Mouse (Mus musculus): ENCODE results near the gene Tmcc3. TPM values are rescaled to one million over a fixed set of nuclear protein-coding genes. Genes with fewer than 3 reads are reported as not detected.
A peak's percentile ranks its signal among the peaks of the same experiment; 100 is the strongest.

Gene Tmcc3
- polyA plus RNA-seq, 1 experiment from 2014 or later = 14.3 TPM

- DNase-seq (ENCODE audit: low spot score) = no peak
- H3K27me3 ChIP-seq (replicated peaks; ENCODE audit: insufficient read depth, low read length) = no peaks in the 10 kb centered on the region
- H3K4me2 ChIP-seq (replicated peaks; ENCODE audit: low read depth, low read length) = no peak overlapping the region
- no peak for ATAC-seq
- H3K4me1 ChIP-seq (ENCODE audit: insufficient read depth, low read depth, low read length) = no peaks in the 10 kb centered on the region
- no peak for TF ChIP-seq CTCF (IDR thresholded peaks at IDR 0.05)
- no peak for TF ChIP-seq EP300 (IDR thresholded peaks at IDR 0.05)
- H3K9me3 ChIP-seq (ENCODE audit: low read length) = no peaks in the 10 kb centered on the region
- H3K9ac ChIP-seq (replicated peaks; ENCODE audit: low read depth) = no peak overlapping the region
- no peaks in the 10 kb centered on the region for H3K36me3 ChIP-seq (ENCODE audit: insufficient read depth, low read length)
- H3K4me3 ChIP-seq (ENCODE audit: low read depth, low read length) = no peak overlapping the region
- H3K27ac ChIP-seq (ENCODE audit: low read length) = no peak overlapping the region
- WGBS = 77% methylated on average over 7 of the region's 7 CpGs
These were observed 247.1 kb downstream of the Tmcc3 start for GRCm38 (mm10) chr10:94558826-94559225.

- H3K9ac ChIP-seq (replicated peaks; ENCODE audit: low read depth) = no peak overlapping the region
- no peak overlapping the region for H3K4me3 ChIP-seq (ENCODE audit: low read depth, low read length)
- DNase-seq (ENCODE audit: low spot score) (peak; percentile 49), ATAC-seq (peak; percentile 78)
- no peaks in the 10 kb centered on the region for H3K27me3 ChIP-seq (replicated peaks; ENCODE audit: insufficient read depth, low read length)
- no peak overlapping the region for H3K4me2 ChIP-seq (replicated peaks; ENCODE audit: low read depth, low read length)
- no peaks in the 10 kb centered on the region for H3K9me3 ChIP-seq (ENCODE audit: low read length)
- 51% methylated on average over 7 of the region's 7 CpGs for WGBS
- no peak overlapping the region for H3K27ac ChIP-seq (ENCODE audit: low read length)
- H3K4me1 ChIP-seq (ENCODE audit: insufficient read depth, low read depth, low read length) = no peaks in the 10 kb centered on the region
- TF ChIP-seq CTCF (IDR thresholded peaks at IDR 0.05) = no peak
- TF ChIP-seq EP300 (IDR thresholded peaks at IDR 0.05) = no peak; the same call in 1 of the 2 replicates
- no peaks in the 10 kb centered on the region for H3K36me3 ChIP-seq (ENCODE audit: insufficient read depth, low read length)
These were observed 249.6 kb downstream of the Tmcc3 start for GRCm38 (mm10) chr10:94561351-94561750.

- no peaks in the 10 kb centered on the region for H3K36me3 ChIP-seq (ENCODE audit: insufficient read depth, low read length)
- no peak overlapping the region for H3K4me2 ChIP-seq (replicated peaks; ENCODE audit: low read depth, low read length)
- H3K4me1 ChIP-seq (ENCODE audit: insufficient read depth, low read depth, low read length) = no peaks in the 10 kb centered on the region
- H3K27me3 ChIP-seq (replicated peaks; ENCODE audit: insufficient read depth, low read length) = no peaks in the 10 kb centered on the region
- no peaks in the 10 kb centered on the region for H3K9me3 ChIP-seq (ENCODE audit: low read length)
- peak; percentile 60 for DNase-seq (ENCODE audit: low spot score)
- H3K9ac ChIP-seq (replicated peaks; ENCODE audit: low read depth) = no peak overlapping the region
- 21% methylated on average over 1 of the region's 1 CpGs for WGBS
- H3K27ac ChIP-seq (ENCODE audit: low read length) = no peak overlapping the region
- ATAC-seq = 0 out of 2 replicates have a peak, but pooled peaks have one; percentile 32
- no peak overlapping the region for H3K4me3 ChIP-seq (ENCODE audit: low read depth, low read length)
- no peak for TF ChIP-seq EP300 (IDR thresholded peaks at IDR 0.05)
- peak; percentile 75 for TF ChIP-seq CTCF (IDR thresholded peaks at IDR 0.05)
These were observed 250.4 kb downstream of the Tmcc3 start for GRCm38 (mm10) chr10:94562188-94562587.

GRCm38 (mm10) chr10:94562991-94563390 lies 251.2 kb downstream of the Tmcc3 start:
- Histone ChIP-seq H3K4me1 (ENCODE audit: insufficient read depth, low read depth, low read length) (no peaks in the 10 kb centered on the region), H3K9ac (replicated peaks; ENCODE audit: low read depth) (no peak overlapping the region), H3K9me3 (ENCODE audit: low read length) (no peaks in the 10 kb centered on the region), H3K36me3 (ENCODE audit: insufficient read depth, low read length) (no peaks in the 10 kb centered on the region), H3K4me2 (replicated peaks; ENCODE audit: low read depth, low read length) (no peak overlapping the region), H3K27me3 (replicated peaks; ENCODE audit: insufficient read depth, low read length) (no peaks in the 10 kb centered on the region), H3K27ac (ENCODE audit: low read length) (no peak overlapping the region), H3K4me3 (ENCODE audit: low read depth, low read length) (no peak overlapping the region)
- 77% methylated on average over 3 of the region's 3 CpGs for WGBS
- TF ChIP-seq CTCF (IDR thresholded peaks at IDR 0.05) (no peak), EP300 (IDR thresholded peaks at IDR 0.05) (no peak)
- ATAC-seq = no peak
- no peak for DNase-seq (ENCODE audit: low spot score)

DNA sequence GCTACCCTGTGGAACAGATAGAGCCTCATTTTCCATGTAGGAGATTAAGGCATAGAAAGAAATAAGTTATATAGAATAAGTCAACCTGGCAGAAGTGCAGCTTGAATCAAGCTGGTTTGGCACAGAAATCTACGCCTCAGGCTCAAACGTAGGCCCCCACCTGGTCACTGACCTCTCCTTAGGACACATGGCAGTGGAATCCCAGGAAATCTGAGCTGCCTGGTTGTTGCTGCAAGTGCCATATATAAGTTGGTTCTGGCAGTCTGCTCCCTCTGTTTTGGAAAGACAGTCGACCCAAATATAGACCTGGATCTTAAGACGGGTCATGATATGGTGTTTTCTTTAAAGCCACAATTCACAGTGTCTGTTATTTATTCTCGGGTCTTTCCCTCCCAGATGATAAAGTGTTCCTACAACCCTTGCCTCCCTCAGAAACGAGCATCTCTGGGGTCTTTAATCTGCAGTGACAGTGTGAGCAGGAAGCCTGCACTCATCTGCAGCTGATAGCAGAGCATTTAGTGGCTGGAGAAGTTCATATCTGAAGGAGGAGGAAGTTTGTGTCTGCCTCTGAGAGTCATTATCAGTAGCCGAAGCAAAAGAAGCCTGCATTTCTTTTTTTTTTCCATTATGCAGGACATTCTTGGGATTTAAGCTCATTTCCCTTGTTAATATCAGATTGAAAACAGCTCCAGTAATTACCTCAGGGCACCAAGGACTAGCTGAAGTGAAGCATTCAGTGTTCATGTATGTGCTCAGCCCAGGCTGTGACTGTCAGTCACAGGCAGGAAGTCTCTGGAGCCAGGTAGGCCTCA lies 253.9 kb downstream of the Tmcc3 start:
- no peak overlapping the region for H3K4me3 ChIP-seq (ENCODE audit: low read depth, low read length)
- TF ChIP-seq EP300 (IDR thresholded peaks at IDR 0.05) (peak; percentile 56), CTCF (IDR thresholded peaks at IDR 0.05) (no peak)
- H3K27me3 ChIP-seq (replicated peaks; ENCODE audit: insufficient read depth, low read length) = no peaks in the 10 kb centered on the region
- no peak for DNase-seq (ENCODE audit: low spot score)
- H3K27ac ChIP-seq (ENCODE audit: low read length) = no peak overlapping the region
- H3K9me3 ChIP-seq (ENCODE audit: low read length) = no peaks in the 10 kb centered on the region
- no peaks in the 10 kb centered on the region for H3K36me3 ChIP-seq (ENCODE audit: insufficient read depth, low read length)
- no peak overlapping the region for H3K9ac ChIP-seq (replicated peaks; ENCODE audit: low read depth)
- peak; percentile 54 for ATAC-seq
- H3K4me2 ChIP-seq (replicated peaks; ENCODE audit: low read depth, low read length) = no peak overlapping the region
- 43% methylated on average over 7 of the region's 7 CpGs for WGBS
- H3K4me1 ChIP-seq (ENCODE audit: insufficient read depth, low read depth, low read length) = no peaks in the 10 kb centered on the region

GRCm38 (mm10) chr10:94566222-94566868 lies 254.6 kb downstream of the Tmcc3 start:
- TF ChIP-seq EP300 (IDR thresholded peaks at IDR 0.05) (no peak), CTCF (IDR thresholded peaks at IDR 0.05) (no peak)
- 69% methylated on average over 21 of the region's 21 CpGs for WGBS
- DNase-seq (ENCODE audit: low spot score) (no peak), ATAC-seq (no peak)
- H3K27ac ChIP-seq (ENCODE audit: low read length) = no peak overlapping the region
- H3K4me3 ChIP-seq (ENCODE audit: low read depth, low read length) = no peak overlapping the region
- H3K36me3 ChIP-seq (ENCODE audit: insufficient read depth, low read length) = no peaks in the 10 kb centered on the region
- H3K9me3 ChIP-seq (ENCODE audit: low read length) = no peaks in the 10 kb centered on the region
- H3K4me2 ChIP-seq (replicated peaks; ENCODE audit: low read depth, low read length) = no peak overlapping the region
- H3K4me1 ChIP-seq (ENCODE audit: insufficient read depth, low read depth, low read length) = no peaks in the 10 kb centered on the region
- no peaks in the 10 kb centered on the region for H3K27me3 ChIP-seq (replicated peaks; ENCODE audit: insufficient read depth, low read length)
- no peak overlapping the region for H3K9ac ChIP-seq (replicated peaks; ENCODE audit: low read depth)
